Mouse (Mus musculus): ENCODE measurements around the gene Ihh.

The Ihh gene

DNA sequence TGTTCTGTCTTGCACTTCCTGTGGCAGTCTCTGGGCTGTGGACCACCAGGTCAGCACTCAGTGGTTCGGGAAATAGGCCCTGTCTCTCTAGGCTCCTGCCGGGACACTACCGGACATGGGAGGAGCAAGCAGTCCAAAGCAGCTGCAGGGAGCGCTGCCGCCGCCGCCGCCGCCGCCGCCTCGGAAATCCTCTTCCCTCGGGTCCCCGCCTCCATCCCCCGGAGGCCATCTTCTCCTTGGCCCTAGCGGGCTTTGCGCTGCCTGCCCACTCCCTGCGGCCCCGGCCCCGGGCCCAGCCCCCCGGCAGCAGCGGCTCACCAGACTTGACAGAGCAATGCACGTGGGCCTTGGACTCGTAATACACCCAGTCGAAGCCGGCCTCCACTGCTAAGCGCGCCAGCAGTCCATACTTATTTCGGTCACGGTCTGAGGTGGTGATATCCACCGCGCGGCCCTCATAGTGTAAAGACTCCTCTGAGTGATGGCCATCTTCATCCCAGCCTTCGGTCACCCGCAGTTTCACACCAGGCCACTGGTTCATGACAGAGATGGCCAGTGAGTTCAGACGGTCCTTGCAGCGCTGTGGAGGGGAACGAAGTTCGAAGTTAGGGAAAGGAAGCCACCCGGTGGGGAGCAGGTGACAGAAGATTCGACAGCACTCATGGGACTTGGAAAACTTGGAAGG lies 3.3 kb downstream of the Ihh start:
- no peak for DNase-seq (ENCODE audit: low read depth, low spot score)

DNA sequence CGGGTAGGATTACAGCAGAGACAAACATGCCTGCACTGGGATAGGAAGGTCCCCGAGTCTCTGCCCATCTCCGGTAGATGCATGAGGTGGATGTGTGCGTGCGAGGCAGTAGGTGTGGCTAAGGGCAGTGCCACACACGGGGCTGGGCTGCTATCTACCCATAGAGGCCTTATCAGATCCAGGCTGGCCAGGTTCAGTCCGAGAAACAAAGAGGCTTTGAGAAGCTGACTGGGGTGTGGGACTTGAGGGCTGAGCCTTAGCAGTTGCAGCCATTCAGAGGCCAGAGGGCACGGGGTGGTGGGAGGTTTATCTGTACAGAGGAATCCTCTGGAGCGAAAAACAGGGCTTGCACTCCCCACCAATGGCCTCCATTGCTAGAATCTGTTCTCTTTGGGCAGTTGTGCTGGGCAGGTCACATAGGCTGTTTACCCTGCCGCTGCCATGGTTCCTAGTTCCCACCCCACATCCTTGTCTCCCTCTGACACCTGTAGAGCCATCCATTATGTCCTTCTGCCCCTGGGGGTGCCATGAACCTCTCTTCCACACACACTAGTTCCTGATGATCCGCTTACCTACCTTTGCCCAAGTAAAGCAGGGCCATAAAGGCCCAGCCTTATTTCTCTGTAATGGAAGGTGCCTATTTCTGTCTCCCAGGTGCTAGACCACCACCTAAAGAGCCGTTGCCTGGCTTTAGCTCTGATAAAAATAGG lies 9.7 kb downstream of the Ihh start:
- no peak for DNase-seq (ENCODE audit: low read depth, low spot score)

DNA sequence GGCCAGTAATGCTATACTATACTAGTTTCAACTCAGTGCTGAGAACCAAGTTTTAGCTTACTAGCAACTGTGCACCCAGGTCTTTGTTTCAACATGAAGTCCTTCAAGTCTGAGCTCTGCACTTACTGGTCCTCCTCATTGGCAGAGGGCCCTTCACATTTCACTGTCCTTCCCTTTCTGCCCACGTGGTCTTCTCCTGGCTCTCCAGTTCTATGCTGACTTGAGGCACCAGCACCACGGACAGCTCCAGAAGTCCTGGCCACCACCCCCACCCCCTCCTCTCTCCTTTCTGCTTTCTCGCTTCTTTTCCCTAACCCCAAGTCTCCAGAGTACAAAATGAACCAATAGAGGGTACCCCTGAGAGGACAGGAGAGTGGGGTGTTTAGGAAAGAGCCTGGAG lies 11.7 kb downstream of the Ihh start:
- DNase-seq (ENCODE audit: low read depth, low spot score) = peak; percentile 13

DNA sequence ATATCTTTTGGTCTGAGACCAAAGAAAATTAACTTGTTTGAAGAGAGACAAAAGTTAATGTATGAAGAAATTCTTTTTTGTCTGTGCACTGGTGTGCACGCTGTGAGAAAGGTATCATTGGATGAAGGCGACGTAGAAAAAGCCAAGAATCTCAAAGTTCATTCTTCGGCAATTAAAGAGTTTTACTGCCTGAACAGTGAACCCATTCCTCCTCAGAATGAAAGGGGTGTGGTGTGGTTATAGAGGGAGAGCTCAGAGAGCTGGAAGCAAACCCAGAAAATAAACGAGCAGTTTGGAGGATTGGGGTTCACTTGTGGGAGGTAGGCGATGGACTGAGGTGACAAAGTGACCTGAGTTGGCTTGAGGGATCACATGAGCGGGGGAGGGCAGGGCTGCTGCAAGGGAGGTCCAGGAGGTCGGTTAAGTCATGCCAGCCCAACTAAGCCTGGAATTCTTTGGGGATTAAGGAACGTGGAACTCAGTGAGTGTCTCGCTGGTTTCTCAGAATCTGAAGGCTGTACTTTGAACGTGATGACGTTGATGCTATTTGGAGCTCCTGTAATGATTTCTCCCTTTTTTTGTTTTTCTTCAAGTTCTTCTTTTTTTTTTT lies 15.1 kb downstream of the Ihh start:
- DNase-seq (ENCODE audit: low read depth, low spot score) = no peak

DNA sequence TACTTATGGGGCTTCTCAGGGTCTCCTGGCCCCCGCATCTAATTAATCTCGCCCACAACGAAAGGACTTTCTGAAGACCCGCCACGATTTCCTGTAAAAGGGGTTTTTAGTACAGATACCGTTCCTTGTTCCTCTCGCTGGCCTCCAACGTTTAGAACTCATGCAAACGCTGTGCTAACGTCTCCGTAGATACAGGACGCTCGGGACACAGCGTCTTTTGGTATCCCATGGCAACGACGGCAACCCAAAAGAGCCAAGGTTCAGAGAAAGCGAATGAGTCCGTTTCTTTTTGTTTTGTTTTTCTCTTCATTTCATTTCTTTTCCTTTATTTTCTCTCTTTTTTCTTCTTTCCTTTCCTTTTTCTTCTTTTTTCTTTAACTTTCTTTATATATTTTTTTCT lies 16.1 kb downstream of the Ihh start, which contains the start of gene Cfap65:
Gene Cfap65, minus strand, starts transcription at position 198 of the 400 bp plus-strand sequence.
- no peak for DNase-seq (ENCODE audit: low read depth, low spot score)

DNA sequence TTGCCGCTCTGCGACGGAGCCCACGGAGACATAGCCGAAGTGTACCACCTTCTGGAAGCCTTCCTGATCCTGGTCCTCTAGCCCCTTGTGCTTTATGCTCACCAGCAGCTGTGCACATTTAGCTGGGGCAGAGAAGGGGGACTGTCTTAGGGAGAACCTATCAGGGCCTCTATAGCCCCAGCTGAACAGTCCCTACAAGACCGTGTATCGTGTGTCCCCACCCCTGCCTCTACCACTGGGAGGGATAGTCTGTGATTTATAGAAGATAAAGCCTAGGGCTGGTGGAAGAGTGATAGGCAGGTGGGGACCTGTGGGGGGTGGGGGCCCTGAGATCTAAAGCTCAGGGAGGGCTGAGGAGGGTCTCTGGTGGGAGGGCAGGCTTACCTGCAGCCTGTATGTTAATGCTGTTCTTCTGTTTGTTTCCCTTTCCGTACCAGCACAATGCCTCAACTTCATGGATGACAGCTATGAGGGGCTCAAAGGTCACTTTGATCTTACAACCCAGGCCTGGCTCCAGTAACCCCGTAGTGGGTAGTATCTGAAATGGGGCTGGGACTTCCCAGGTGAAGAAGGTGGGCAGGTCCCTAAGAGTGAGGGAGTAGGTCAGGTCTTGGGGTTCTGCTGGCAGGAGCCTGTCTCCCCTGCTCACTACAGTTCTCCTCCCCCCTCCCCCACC lies 23.7 kb downstream of the Ihh start:
- no peak for DNase-seq (ENCODE audit: low read depth, low spot score)

DNA sequence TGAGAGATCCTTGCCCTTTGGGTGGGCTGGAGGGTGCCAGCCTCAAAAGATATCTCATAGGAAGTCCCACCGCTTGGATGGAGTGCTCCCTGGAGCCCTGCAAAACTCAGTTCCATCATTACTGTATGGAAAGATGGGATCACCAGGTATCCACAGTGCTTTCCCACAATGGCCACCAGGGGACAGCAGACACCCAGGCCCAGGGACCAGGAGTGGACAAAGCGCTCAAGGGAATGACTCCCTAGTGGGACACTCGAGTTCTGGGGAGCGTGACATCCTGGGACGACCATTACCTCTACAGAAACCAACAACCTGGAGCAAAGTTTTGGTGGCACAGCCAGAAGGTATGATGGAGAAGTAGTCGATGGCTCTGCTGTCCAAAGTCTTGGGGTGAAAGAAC lies 24.8 kb downstream of the Ihh start:
- peak; percentile 10 for DNase-seq (ENCODE audit: low read depth, low spot score)

DNA sequence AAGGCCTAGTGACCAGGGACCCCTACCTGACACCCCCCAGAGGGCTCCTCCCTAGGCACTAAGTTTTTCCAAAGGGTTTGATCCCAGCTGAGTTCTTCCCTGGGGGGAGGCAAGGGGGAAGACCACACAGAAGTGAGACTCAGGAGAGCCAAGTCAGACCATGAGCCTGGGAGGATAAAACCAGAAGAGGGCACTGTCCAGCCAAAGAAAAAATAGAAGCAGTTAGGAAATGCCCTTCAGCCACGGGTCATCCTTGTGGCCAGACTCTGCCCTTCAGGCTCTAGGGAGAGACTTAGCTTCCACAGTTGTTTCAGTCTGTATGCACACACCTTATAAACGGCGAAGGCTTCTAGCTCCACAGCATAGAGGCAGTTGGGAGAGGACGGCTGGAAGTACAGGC lies 27.0 kb downstream of the Ihh start:
- no peak for DNase-seq (ENCODE audit: low read depth, low spot score)

DNA sequence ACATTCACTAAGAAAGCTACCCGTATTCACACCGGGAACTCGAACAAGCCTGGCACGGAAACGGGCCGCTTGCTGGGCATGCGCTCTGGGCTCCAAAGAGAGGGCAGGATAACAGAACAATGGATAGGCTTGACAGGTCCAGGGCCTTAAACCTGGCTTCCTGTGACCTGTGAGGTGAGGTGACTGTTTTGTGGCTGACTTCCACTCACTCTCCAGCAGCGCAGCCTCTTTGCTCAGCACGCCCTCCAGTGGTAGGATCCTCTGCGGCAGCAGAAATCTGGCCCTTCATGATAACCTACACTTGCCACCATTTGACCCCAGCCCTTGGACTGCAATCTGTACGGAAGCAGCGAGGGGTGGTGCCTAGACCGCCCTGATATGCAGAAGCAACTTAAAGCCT lies 35.8 kb downstream of the Ihh start:
- DNase-seq (ENCODE audit: low read depth, low spot score) = peak; percentile 22

DNA sequence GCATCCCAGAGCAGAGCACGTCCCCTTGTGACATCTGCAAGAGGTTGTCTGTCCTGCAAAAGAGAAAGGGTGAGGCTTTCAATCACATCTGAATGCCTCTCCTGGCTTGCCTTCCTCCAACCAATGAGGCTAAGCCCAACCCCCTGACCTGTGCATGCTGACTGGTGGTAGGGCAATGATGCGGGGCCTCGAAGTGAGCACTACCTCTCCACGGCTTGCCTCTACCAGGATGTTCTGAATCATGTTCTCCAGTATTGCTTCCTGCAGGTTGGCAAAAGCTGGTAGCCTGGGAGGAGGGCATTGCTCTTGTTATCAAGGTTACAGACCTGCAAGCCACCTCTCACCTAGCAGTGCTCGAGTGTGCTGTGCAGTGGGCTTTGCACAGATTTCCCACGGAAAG lies 49.3 kb downstream of the Ihh start:
- no peak for DNase-seq (ENCODE audit: low read depth, low spot score)

DNA sequence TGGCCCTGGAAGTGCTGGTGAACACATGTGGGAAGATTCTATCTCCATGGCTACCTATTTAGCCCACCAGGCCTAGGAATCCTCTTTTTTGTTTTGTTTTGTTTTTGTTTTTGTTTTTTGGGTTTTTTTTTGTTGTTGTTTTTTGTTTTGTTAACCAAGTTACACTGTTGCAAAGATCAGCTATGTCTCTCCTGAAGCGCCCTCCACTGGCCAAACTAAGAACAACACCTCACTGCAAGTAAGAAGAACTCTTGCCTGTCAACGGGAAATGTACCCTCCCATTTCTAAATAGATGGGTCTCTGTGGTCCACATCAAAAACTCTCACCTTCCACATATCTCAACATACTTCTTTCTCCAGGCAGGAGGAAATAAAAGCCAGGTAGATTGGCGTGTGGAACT lies 49.8 kb downstream of the Ihh start:
- peak; percentile 68 for DNase-seq (ENCODE audit: low read depth, low spot score)

DNA sequence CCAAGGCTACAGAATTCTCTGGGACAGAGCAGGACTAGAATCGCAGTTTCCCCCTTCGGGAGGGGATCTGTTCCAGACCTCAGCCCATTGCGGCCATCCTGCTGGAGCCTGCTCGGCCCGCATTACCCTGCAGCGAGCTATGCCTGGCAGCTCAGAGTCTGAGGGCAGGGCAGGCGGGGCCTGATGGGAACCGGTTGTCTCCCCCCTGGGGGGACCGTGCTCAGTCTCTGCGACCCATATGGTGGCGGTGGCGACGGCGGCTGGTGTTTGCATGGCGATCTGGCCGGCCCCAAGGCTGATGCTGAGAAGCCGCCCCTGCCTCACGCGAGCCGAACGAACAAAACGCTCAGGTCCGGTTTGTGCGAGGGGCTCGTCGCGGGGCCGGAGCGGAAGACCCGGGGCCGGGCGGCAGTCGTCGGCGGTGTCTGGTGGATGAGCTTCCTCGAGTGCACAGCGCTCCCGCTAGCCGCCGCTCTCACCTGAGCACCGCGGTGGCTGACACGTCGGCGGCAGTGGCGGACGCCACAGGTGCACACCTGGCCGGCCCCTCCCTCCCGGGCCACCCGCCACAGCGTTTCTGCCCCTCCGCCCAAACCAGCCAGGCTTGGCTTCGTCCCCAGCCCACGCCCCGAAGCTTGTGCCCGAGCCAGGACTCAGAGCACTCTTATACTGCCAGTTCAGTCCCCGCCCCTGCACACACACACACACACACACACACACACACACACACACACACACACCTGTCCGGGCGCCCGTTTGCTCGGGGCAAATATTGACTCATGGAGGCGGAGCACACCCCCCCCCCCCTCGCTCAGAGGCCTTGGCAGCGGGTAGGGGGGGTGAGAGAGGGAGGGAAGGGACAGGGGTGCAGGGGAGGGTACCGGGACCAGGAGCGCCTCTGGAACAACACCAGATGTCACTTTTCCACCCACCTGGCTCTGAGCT lies 50.9 kb downstream of the Ihh start:
- DNase-seq (ENCODE audit: low read depth, low spot score) = no peak

DNA sequence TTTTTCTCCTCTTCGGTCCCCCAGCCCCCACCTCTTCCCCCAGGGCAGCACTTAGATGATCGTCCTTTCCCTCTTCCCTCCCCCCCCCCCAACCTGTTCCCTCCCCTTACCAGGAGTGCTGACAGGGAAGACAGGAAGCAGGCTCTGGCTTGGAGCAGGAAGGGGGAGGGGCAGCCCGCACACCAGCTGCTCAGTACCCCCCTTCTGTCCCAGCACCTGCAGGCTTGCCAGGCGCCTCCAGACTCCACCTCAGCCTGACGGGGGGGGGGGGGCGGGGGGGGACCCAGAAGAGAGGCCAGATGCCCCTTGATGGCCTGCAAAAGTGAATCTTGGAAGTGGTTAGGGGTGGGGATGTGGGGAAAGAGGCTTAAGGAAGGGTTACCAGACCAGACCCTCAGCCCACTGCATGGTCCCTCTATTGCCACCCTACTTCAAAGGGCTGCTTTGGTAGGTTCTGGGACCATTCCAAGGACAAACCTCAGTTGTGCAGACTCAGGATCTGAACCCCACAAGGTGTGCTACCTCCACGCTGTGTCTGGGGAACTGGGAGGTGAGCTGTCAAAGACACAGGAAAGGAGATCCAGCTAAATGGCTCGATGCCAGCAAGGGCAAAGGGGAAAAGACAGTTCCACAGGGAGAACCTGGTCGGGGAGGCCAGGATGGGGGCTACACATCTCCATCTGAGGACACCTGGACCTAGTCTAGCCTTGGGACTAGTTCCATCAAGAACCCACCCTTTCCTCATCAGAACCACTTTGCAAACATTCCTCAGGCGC lies 52.6 kb downstream of the Ihh start:
- no peak for DNase-seq (ENCODE audit: low read depth, low spot score)

DNA sequence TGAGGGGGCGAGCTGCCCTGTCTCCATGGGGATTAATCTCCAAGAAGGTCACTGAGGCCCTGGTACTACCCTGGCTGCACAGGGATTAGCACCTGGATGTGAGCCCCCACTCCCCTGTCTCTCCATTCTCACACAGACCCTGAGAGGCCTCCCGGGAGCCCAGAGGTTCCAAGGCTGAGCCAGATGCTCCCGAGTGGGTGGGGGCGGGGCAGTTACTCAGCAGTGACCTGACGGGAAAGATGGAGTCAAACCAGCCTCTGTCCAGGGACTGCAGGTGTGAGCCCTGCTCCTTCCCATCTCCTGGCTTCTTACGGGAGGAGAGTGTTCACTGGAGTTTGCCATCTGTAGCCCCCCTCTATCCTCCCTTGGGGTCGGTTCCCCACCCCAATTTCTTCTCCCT lies 53.5 kb downstream of the Ihh start:
- no peak for DNase-seq (ENCODE audit: low read depth, low spot score)
